Mouse (Mus musculus) ES-E14 (cell line): ENCODE measurements around the gene Tet1. TPM values are rescaled to one million over a fixed set of nuclear protein-coding genes. Genes with fewer than 3 reads are reported as not detected.

Source experiments
- DNase-seq: peaks from one replicate; pipeline ENCODE4 v3.0.0-alpha.2; 2013; ENCODE audit warnings: low read depth, low spot score
- H3K27ac ChIP-seq: 2 replicates; pipeline ENCODE4 v1.5.1; 2012; ENCODE audit warnings: low read depth, mild to moderate bottlenecking, low read length, moderate library complexity, mixed read lengths; ENCODE audit not compliant: poor library complexity, insufficient read depth, severe bottlenecking
- H3K36me3 ChIP-seq: 2 replicates; pipeline ENCODE4 v1.6.1; 2012; ENCODE audit warnings: mild to moderate bottlenecking, low read length, moderate library complexity, mixed read lengths; ENCODE audit not compliant: control insufficient read depth, poor library complexity, insufficient read depth, severe bottlenecking
- H3K4me1 ChIP-seq, 2 experiments: fragments of 150-350 bp in 1 of 2; sonication (generic) in 1 of 2; 2 replicates each; pipeline ENCODE4 v1.6.1; 2012; ENCODE audit warnings: low read length in 2 of 2, mild to moderate bottlenecking in 1 of 2, mixed read lengths in 1 of 2; ENCODE audit not compliant: control insufficient read depth in 2 of 2, insufficient read depth in 2 of 2, poor library complexity in 1 of 2
- H3K4me3 ChIP-seq, 2 experiments: fragments of 150-350 bp in 1 of 2; sonication (generic) in 1 of 2; 2 replicates each; pipeline ENCODE4 v1.5.1; 2012; ENCODE audit warnings: low read length in 2 of 2, low read depth in 1 of 2, mild to moderate bottlenecking in 1 of 2, mixed read lengths in 1 of 2; ENCODE audit not compliant: insufficient read depth in 1 of 2, poor library complexity in 1 of 2, severe bottlenecking in 1 of 2
- H3K9ac ChIP-seq: 2 replicates; pipeline ENCODE4 v1.6.1; 2012; ENCODE audit warnings: low read depth, mild to moderate bottlenecking, low read length, mixed read lengths; ENCODE audit not compliant: poor library complexity, insufficient read depth, severe bottlenecking
- H3K9me3 ChIP-seq: fragments of 150-350 bp; sonication (generic); 2 replicates; pipeline ENCODE4 v1.6.1; 2012; ENCODE audit warnings: low read depth, mild to moderate bottlenecking, low read length; ENCODE audit not compliant: control insufficient read depth, insufficient read depth
- CHD2 ChIP-seq: IDR thresholded peaks from 2 replicates; pipeline ENCODE4 v1.6.1; 2014; ENCODE audit warnings: mild to moderate bottlenecking, low read depth, low read length, inconsistent platforms
- HCFC1 ChIP-seq: IDR thresholded peaks from 2 replicates; pipeline ENCODE4 v1.6.1; 2012; ENCODE audit warnings: low read length, inconsistent platforms, borderline replicate concordance; ENCODE audit not compliant: insufficient read depth
- MAFK ChIP-seq: IDR thresholded peaks from 2 replicates; pipeline ENCODE4 v1.6.1; 2014; ENCODE audit warnings: mild to moderate bottlenecking, low read depth, low read length, inconsistent platforms; ENCODE audit not compliant: insufficient read depth
- ZC3H11A ChIP-seq: IDR thresholded peaks from 2 replicates; pipeline ENCODE4 v1.6.1; 2012; ENCODE audit warnings: low read depth, mild to moderate bottlenecking, inconsistent platforms, low read length, borderline replicate concordance
- ZNF384 ChIP-seq: IDR thresholded peaks from 2 replicates; pipeline ENCODE4 v1.6.1; 2012; ENCODE audit warnings: low read depth, low read length, inconsistent platforms
- in situ Hi-C, 2 experiments: fragments of 600-800 bp; cut with MboI; formaldehyde crosslinking; loops; one replicate each; pipeline ENCODE4 v1.15.1; 2025; ENCODE audit warnings: low sequenced_read_pairs in 2 of 2, inconsistent platforms in 1 of 2; ENCODE audit not compliant: unreplicated experiment in 2 of 2
- total RNA-seq: library from RNA; depleted of rRNA; stranded (reverse); fragments of 300-350 nt; gene quantifications from 2 replicates; pipeline ENCODE4 v1.2.3, GENCODE M21; 2012

Tet1 gene
- total RNA-seq, 1 experiment = 307 TPM

GRCm38 (mm10) chr10:62895386-62895785 is 13.4 kb downstream of the Tet1 start:
- peak overlapping the region; percentile 91; the same call in 1 of the 2 replicates for H3K27ac ChIP-seq
- H3K9ac ChIP-seq = no peak overlapping the region
- TF ChIP-seq MAFK (no peak), HCFC1 (no peak), ZNF384 (no peak), ZC3H11A (no peak), CHD2 (no peak)
- H3K9me3 ChIP-seq = no peaks in the 10 kb centered on the region
- H3K4me1 ChIP-seq = peaks cover 0 to 11% of the 10 kb centered on the region in 2 experiments; a peak in 1 of 4 replicates
- H3K4me3 ChIP-seq = peak overlapping the region; percentile 11 to 12; a peak in 2 of 4 replicates
- H3K36me3 ChIP-seq = no peaks in the 10 kb centered on the region
- in situ Hi-C loops = no loop called here
- no peak for DNase-seq

- H3K4me3 ChIP-seq = no peak overlapping the region
- peak overlapping the region; percentile 91; the same call in 1 of the 2 replicates for H3K27ac ChIP-seq
- TF ChIP-seq ZNF384 (peak; percentile 79), HCFC1 (no peak)
- no peak for DNase-seq
- H3K9me3 ChIP-seq = no peaks in the 10 kb centered on the region
- peaks cover 0 to 11% of the 10 kb centered on the region in 2 experiments; a peak in 1 of 4 replicates for H3K4me1 ChIP-seq
- H3K9ac ChIP-seq = no peak overlapping the region
- in situ Hi-C loops = no loop called here
- H3K36me3 ChIP-seq = no peaks in the 10 kb centered on the region
Measured at GRCm38 (mm10) chr10:62894447-62894846, 14.3 kb downstream of the Tet1 start.

GRCm38 (mm10) chr10:62893356-62893884 is 15.4 kb downstream of the Tet1 start:
- TF ChIP-seq MAFK (no peak), CHD2 (no peak), ZNF384 (no peak), ZC3H11A (no peak), HCFC1 (no peak)
- Histone ChIP-seq H3K27ac (peak overlapping the region; percentile 91; the same call in 1 of the 2 replicates), H3K4me1 (peaks cover 0 to 11% of the 10 kb centered on the region in 2 experiments; a peak in 1 of 4 replicates), H3K9ac (no peak overlapping the region; the same call in 1 of the 2 replicates), H3K4me3 (peak overlapping the region in 1 of 2 experiments; percentile 82; a peak in 2 of 4 replicates), H3K36me3 (no peaks in the 10 kb centered on the region), H3K9me3 (no peaks in the 10 kb centered on the region)
- in situ Hi-C loops = no loop called here
- DNase-seq = no peak

- H3K36me3 ChIP-seq = no peaks in the 10 kb centered on the region
- in situ Hi-C loops = no loop called here
- H3K9me3 ChIP-seq = no peaks in the 10 kb centered on the region
- H3K9ac ChIP-seq = peak overlapping the region; percentile 59; the same call in 1 of the 2 replicates
- peaks cover 0 to 11% of the 10 kb centered on the region in 2 experiments; a peak in 1 of 4 replicates for H3K4me1 ChIP-seq
- DNase-seq = peak; percentile 78
- peak overlapping the region; percentile 97 for H3K27ac ChIP-seq
- TF ChIP-seq CHD2 (peak; percentile 53; the same call in 1 of the 2 replicates), HCFC1 (no peak), ZC3H11A (no peak), ZNF384 (peak; percentile 96)
- H3K4me3 ChIP-seq = peak overlapping the region; percentile 55 to 82
Measured at GRCm38 (mm10) chr10:62892549-62893232, 16.1 kb downstream of the Tet1 start.
